Mouse (Mus musculus): ENCODE measurements around the gene Tbrg4. TPM values are rescaled to one million over a fixed set of nuclear protein-coding genes. Genes with fewer than 3 reads are reported as not detected.

Gene Tbrg4
- polyA plus RNA-seq, 1 experiment, result 224 TPM

- TF ChIP-seq GATA1 (IDR thresholded peaks at IDR 0.05; ENCODE audit: low read length), result no peak
Observed at GRCm38 (mm10) chr11:6629655-6630054, 3.8 kb upstream of the Tbrg4 start.

- no peak for TF ChIP-seq GATA1 (IDR thresholded peaks at IDR 0.05; ENCODE audit: low read length)
Observed at GRCm38 (mm10) chr11:6628568-6628967, 2.7 kb upstream of the Tbrg4 start.

GRCm38 (mm10) chr11:6627731-6628130 is 1.9 kb upstream of the Tbrg4 start:
- no peak for TF ChIP-seq GATA1 (IDR thresholded peaks at IDR 0.05; ENCODE audit: low read length)

- no peak for TF ChIP-seq GATA1 (IDR thresholded peaks at IDR 0.05; ENCODE audit: low read length)
Observed at GRCm38 (mm10) chr11:6626388-6626772, 513 bp upstream of the Tbrg4 start.

- TF ChIP-seq GATA1 (IDR thresholded peaks at IDR 0.05; ENCODE audit: low read length), result no peak
Observed at GRCm38 (mm10) chr11:6624619-6625382, 1.1 kb downstream of the Tbrg4 start.

GRCm38 (mm10) chr11:6623704-6624103 is 2.2 kb downstream of the Tbrg4 start:
- TF ChIP-seq GATA1 (IDR thresholded peaks at IDR 0.05; ENCODE audit: low read length), result no peak

- TF ChIP-seq GATA1 (IDR thresholded peaks at IDR 0.05; ENCODE audit: low read length), result no peak
Observed at GRCm38 (mm10) chr11:6615250-6616205, 10.3 kb downstream of the Tbrg4 start.

GRCm38 (mm10) chr11:6605491-6606399 is 20.1 kb downstream of the Tbrg4 start, which contains the start of gene Nacad:
Nacad (minus strand) TSS chr11:6606053.
- no peak for TF ChIP-seq GATA1 (IDR thresholded peaks at IDR 0.05; ENCODE audit: low read length)

- no peak for TF ChIP-seq GATA1 (IDR thresholded peaks at IDR 0.05; ENCODE audit: low read length)
Observed at GRCm38 (mm10) chr11:6605021-6605481, 20.8 kb downstream of the Tbrg4 start.

GRCm38 (mm10) chr11:6604604-6604936 is 21.3 kb downstream of the Tbrg4 start:
- TF ChIP-seq GATA1 (IDR thresholded peaks at IDR 0.05; ENCODE audit: low read length), result no peak

- TF ChIP-seq GATA1 (IDR thresholded peaks at IDR 0.05; ENCODE audit: low read length), result no peak
Observed at GRCm38 (mm10) chr11:6603887-6604603, 21.8 kb downstream of the Tbrg4 start.

- no peak for TF ChIP-seq GATA1 (IDR thresholded peaks at IDR 0.05; ENCODE audit: low read length)
Observed at GRCm38 (mm10) chr11:6603224-6603623, 22.6 kb downstream of the Tbrg4 start.

- no peak for TF ChIP-seq GATA1 (IDR thresholded peaks at IDR 0.05; ENCODE audit: low read length)
Observed at GRCm38 (mm10) chr11:6602662-6603061, 23.2 kb downstream of the Tbrg4 start.

GRCm38 (mm10) chr11:6601649-6602480 is 24.0 kb downstream of the Tbrg4 start:
- TF ChIP-seq GATA1 (IDR thresholded peaks at IDR 0.05; ENCODE audit: low read length), result no peak
